Mouse (Mus musculus): ENCODE measurements around the gene Myo1b. TPM values are rescaled to one million over a fixed set of nuclear protein-coding genes. Genes with fewer than 3 reads are reported as not detected.
A peak's percentile ranks its signal among the peaks of the same experiment; 100 is the strongest.
"Not testable (repeated sequence)": the region's sequence is repeated elsewhere in the genome, so short reads cannot be mapped to it uniquely, and the experiment has no call there.

The Myo1b gene
- polyA plus RNA-seq, 1 experiment from 2014 or later, result 89.4 TPM

GRCm38 (mm10) chr1:51871234-51871633 is 44.6 kb downstream of the Myo1b start:
- H3K9ac ChIP-seq; H3K27me3 ChIP-seq; H3K9me3 ChIP-seq; H3K4me1 ChIP-seq; ATAC-seq (ENCODE audit: borderline replicate concordance, extremely low read depth, low FRiP score, low TSS enrichment); H3K27ac ChIP-seq; H3K4me3 ChIP-seq; H3K36me3 ChIP-seq; H3K4me2 ChIP-seq: not testable (repeated sequence)
- 72% methylated on average over 2 of the region's 2 CpGs for WGBS

GRCm38 (mm10) chr1:51862828-51863421 is 52.9 kb downstream of the Myo1b start:
- no peaks in the 10 kb centered on the region for H3K9me3 ChIP-seq
- H3K4me2 ChIP-seq, result no peak overlapping the region
- ATAC-seq (ENCODE audit: borderline replicate concordance, extremely low read depth, low FRiP score, low TSS enrichment), result no peak
- WGBS, result 72% methylated on average over 8 of the region's 8 CpGs
- peaks cover 11% of the 10 kb centered on the region; the same call in 1 of the 2 replicates for H3K4me1 ChIP-seq
- no peak overlapping the region for H3K9ac ChIP-seq
- H3K36me3 ChIP-seq, result peaks cover 6% of the 10 kb centered on the region; the same call in 1 of the 2 replicates
- no peak overlapping the region for H3K4me3 ChIP-seq
- no peaks in the 10 kb centered on the region for H3K27me3 ChIP-seq
- 0 out of 2 replicates have a peak overlapping the region, but pooled peaks have one; percentile 0 for H3K27ac ChIP-seq

- Histone ChIP-seq H3K36me3 (peaks cover 6% of the 10 kb centered on the region; the same call in 1 of the 2 replicates), H3K9me3 (no peaks in the 10 kb centered on the region), H3K27ac (no peak overlapping the region), H3K4me1 (peaks cover 22% of the 10 kb centered on the region), H3K27me3 (no peaks in the 10 kb centered on the region), H3K4me2 (no peak overlapping the region), H3K9ac (no peak overlapping the region), H3K4me3 (no peak overlapping the region)
- ATAC-seq (ENCODE audit: borderline replicate concordance, extremely low read depth, low FRiP score, low TSS enrichment), result no peak
- 80% methylated on average over 10 of the region's 10 CpGs for WGBS
These were observed 55.0 kb downstream of the Myo1b start for GRCm38 (mm10) chr1:51860837-51861236.

- Histone ChIP-seq H3K4me3 (no peak overlapping the region), H3K4me2 (no peak overlapping the region), H3K27ac (no peak overlapping the region), H3K4me1 (peaks cover 27% of the 10 kb centered on the region), H3K9me3 (no peaks in the 10 kb centered on the region), H3K36me3 (0 out of 2 replicates have a peak, but pooled peaks cover 6% of the 10 kb centered on the region), H3K9ac (no peak overlapping the region), H3K27me3 (no peaks in the 10 kb centered on the region)
- no peak for ATAC-seq (ENCODE audit: borderline replicate concordance, extremely low read depth, low FRiP score, low TSS enrichment)
- WGBS, result 51% methylated on average over 4 of the region's 4 CpGs
These were observed 58.9 kb downstream of the Myo1b start for GRCm38 (mm10) chr1:51856946-51857345.

- Histone ChIP-seq H3K4me3 (no peak overlapping the region), H3K36me3 (0 out of 2 replicates have a peak, but pooled peaks cover 6% of the 10 kb centered on the region), H3K4me1 (peaks cover 30% of the 10 kb centered on the region), H3K27ac (no peak overlapping the region), H3K27me3 (no peaks in the 10 kb centered on the region), H3K9me3 (no peaks in the 10 kb centered on the region), H3K4me2 (no peak overlapping the region), H3K9ac (no peak overlapping the region)
- WGBS, result 45% methylated on average over 11 of the region's 11 CpGs
- ATAC-seq (ENCODE audit: borderline replicate concordance, extremely low read depth, low FRiP score, low TSS enrichment), result no peak
These were observed 59.5 kb downstream of the Myo1b start for GRCm38 (mm10) chr1:51856245-51856915.

GRCm38 (mm10) chr1:51855541-51856244 is 60.2 kb downstream of the Myo1b start:
- ATAC-seq (ENCODE audit: borderline replicate concordance, extremely low read depth, low FRiP score, low TSS enrichment), result no peak
- Histone ChIP-seq H3K27ac (no peak overlapping the region), H3K9me3 (no peaks in the 10 kb centered on the region), H3K36me3 (0 out of 2 replicates have a peak, but pooled peaks cover 6% of the 10 kb centered on the region), H3K9ac (no peak overlapping the region), H3K27me3 (no peaks in the 10 kb centered on the region), H3K4me1 (peaks cover 30% of the 10 kb centered on the region), H3K4me3 (no peak overlapping the region), H3K4me2 (no peak overlapping the region)
- WGBS, result 33% methylated on average over 10 of the region's 10 CpGs

- ATAC-seq (ENCODE audit: borderline replicate concordance, extremely low read depth, low FRiP score, low TSS enrichment), result peak; percentile 28; the same call in 1 of the 2 replicates
- Histone ChIP-seq H3K9ac (no peak overlapping the region), H3K27ac (no peak overlapping the region), H3K9me3 (no peaks in the 10 kb centered on the region), H3K4me2 (no peak overlapping the region), H3K4me1 (peaks cover 43% of the 10 kb centered on the region), H3K36me3 (no peaks in the 10 kb centered on the region), H3K4me3 (no peak overlapping the region), H3K27me3 (no peaks in the 10 kb centered on the region)
- WGBS, result 59% methylated on average over 5 of the region's 5 CpGs
These were observed 63.6 kb downstream of the Myo1b start for GRCm38 (mm10) chr1:51852314-51852713.

GRCm38 (mm10) chr1:51849570-51850211 is 66.2 kb downstream of the Myo1b start:
- Histone ChIP-seq H3K4me1 (peaks cover 33% of the 10 kb centered on the region), H3K9me3 (no peaks in the 10 kb centered on the region), H3K36me3 (no peaks in the 10 kb centered on the region), H3K27me3 (no peaks in the 10 kb centered on the region), H3K27ac (peak overlapping the region; percentile 32), H3K4me3 (no peak overlapping the region), H3K4me2 (no peak overlapping the region), H3K9ac (no peak overlapping the region)
- 0 out of 2 replicates have a peak, but pooled peaks have one; percentile 22 for ATAC-seq (ENCODE audit: borderline replicate concordance, extremely low read depth, low FRiP score, low TSS enrichment)
- 27% methylated on average over 8 of the region's 8 CpGs for WGBS

GRCm38 (mm10) chr1:51845264-51846036 is 70.4 kb downstream of the Myo1b start:
- H3K9ac ChIP-seq, result no peak overlapping the region
- no peaks in the 10 kb centered on the region for H3K36me3 ChIP-seq
- H3K27ac ChIP-seq, result no peak overlapping the region
- peaks cover 20% of the 10 kb centered on the region for H3K4me1 ChIP-seq
- H3K9me3 ChIP-seq, result no peaks in the 10 kb centered on the region
- H3K4me3 ChIP-seq, result no peak overlapping the region
- H3K27me3 ChIP-seq, result no peaks in the 10 kb centered on the region
- no peak overlapping the region for H3K4me2 ChIP-seq
- no peak for ATAC-seq (ENCODE audit: borderline replicate concordance, extremely low read depth, low FRiP score, low TSS enrichment)
- WGBS, result 85% methylated on average over 2 of the region's 2 CpGs

- Histone ChIP-seq H3K4me2 (no peak overlapping the region), H3K36me3 (peaks cover 14% of the 10 kb centered on the region; the same call in 1 of the 2 replicates), H3K9ac (no peak overlapping the region), H3K27ac (no peak overlapping the region), H3K4me1 (peaks cover 34% of the 10 kb centered on the region), H3K4me3 (no peak overlapping the region), H3K9me3 (no peaks in the 10 kb centered on the region), H3K27me3 (no peaks in the 10 kb centered on the region)
- WGBS, result 61% methylated on average over 11 of the region's 11 CpGs
- ATAC-seq (ENCODE audit: borderline replicate concordance, extremely low read depth, low FRiP score, low TSS enrichment), result 0 out of 2 replicates have a peak, but pooled peaks have one; percentile 57
These were observed 77.8 kb downstream of the Myo1b start for GRCm38 (mm10) chr1:51837845-51838623.
